Mouse (Mus musculus) CH12.LX (cell line): ENCODE results near the gene Gm10382. TPM values are rescaled to one million over a fixed set of nuclear protein-coding genes. Genes with fewer than 3 reads are reported as not detected.

Experiments used
- DNase-seq: peaks from one replicate; pipeline ENCODE4 v3.0.0-alpha.2; 2013; ENCODE audit errors: extremely low read depth
- H3K27ac ChIP-seq: 2 replicates; pipeline ENCODE4 v1.5.1; 2012; ENCODE audit warnings: low read depth, mild to moderate bottlenecking, control low read depth, moderate library complexity; ENCODE audit not compliant: insufficient read depth
- H3K27me3 ChIP-seq: replicated peaks from 2 replicates; pipeline ENCODE3; 2012; ENCODE audit warnings: inconsistent platforms
- H3K36me3 ChIP-seq, 2 experiments: replicated peaks in 1 of 2; 2 replicates each; pipeline versions ENCODE3 to v1.6.1; 2012; ENCODE audit warnings: inconsistent platforms in 1 of 2, low read length in 1 of 2, mild to moderate bottlenecking in 1 of 2, mixed read lengths in 1 of 2, moderate library complexity in 1 of 2; ENCODE audit not compliant: control insufficient read depth in 1 of 2, insufficient read depth in 1 of 2
- H3K4me1 ChIP-seq, 2 experiments: 2 replicates each; pipeline ENCODE4 v1.6.1; 2012; ENCODE audit warnings: inconsistent platforms in 1 of 2, moderate library complexity in 1 of 2; ENCODE audit not compliant: insufficient read depth in 2 of 2, control insufficient read depth in 1 of 2
- H3K4me2 ChIP-seq: 2 replicates; pipeline ENCODE4 v1.6.1; 2012; ENCODE audit warnings: low read depth, mild to moderate bottlenecking, control low read depth; ENCODE audit not compliant: poor library complexity, insufficient read depth, severe bottlenecking
- H3K4me3 ChIP-seq, 3 experiments: fragments of 150-350 bp in 1 of 3; sonication (generic) in 1 of 3; replicated peaks in 1 of 3; 2 replicates each; pipeline versions ENCODE3 to v1.5.1; 2011 to 2012; ENCODE audit warnings: low read depth in 2 of 3, low read length in 2 of 3, mild to moderate bottlenecking in 2 of 3, moderate library complexity in 2 of 3, control low read depth in 1 of 3, improper control_type of control experiment in 1 of 3, inconsistent platforms in 1 of 3, mixed read lengths in 1 of 3; ENCODE audit not compliant: poor library complexity in 1 of 3
- H3K79me2 ChIP-seq: replicated peaks from 2 replicates; pipeline ENCODE4 v1.6.1; 2012; ENCODE audit warnings: mild to moderate bottlenecking, moderate library complexity; ENCODE audit not compliant: control insufficient read depth, poor library complexity, insufficient read depth, severe bottlenecking; ENCODE audit errors: extremely low read depth
- H3K9ac ChIP-seq: 2 replicates; pipeline ENCODE4 v1.6.1; 2012; ENCODE audit warnings: low read depth, mild to moderate bottlenecking, control low read depth, moderate library complexity; ENCODE audit not compliant: insufficient read depth
- H3K9me3 ChIP-seq: replicated peaks from 2 replicates; pipeline ENCODE3; 2012; ENCODE audit warnings: low read length, inconsistent platforms, mixed read lengths
- BHLHE40 ChIP-seq: IDR thresholded peaks from 2 replicates; pipeline ENCODE4 v1.6.1; 2011; ENCODE audit warnings: mild to moderate bottlenecking, low read depth, low read length, improper control_type of control experiment
- CTCF ChIP-seq, 2 experiments: IDR thresholded peaks in 1 of 2; conservative IDR thresholded peaks in 1 of 2; 2 replicates each; pipeline ENCODE4 v1.5.1; 2011 to 2012; ENCODE audit warnings: low read depth in 2 of 2, low read length in 2 of 2, improper control_type of control experiment in 1 of 2, inconsistent platforms in 1 of 2, mild to moderate bottlenecking in 1 of 2, moderate library complexity in 1 of 2
- HCFC1 ChIP-seq: IDR thresholded peaks from 2 replicates; pipeline ENCODE4 v1.6.1; 2012; ENCODE audit warnings: low read depth, mild to moderate bottlenecking, inconsistent platforms, low read length, improper control_type of control experiment
- MAX ChIP-seq: IDR thresholded peaks from 2 replicates; pipeline ENCODE4 v1.6.1; 2011; ENCODE audit warnings: low read length, improper control_type of control experiment
- MYC ChIP-seq: IDR thresholded peaks from 2 replicates; pipeline ENCODE4 v1.6.1; 2011; ENCODE audit warnings: low read depth, mild to moderate bottlenecking, improper control_type of control experiment, low read length
- NELFE ChIP-seq: IDR thresholded peaks from 2 replicates; pipeline ENCODE4 v1.6.1; 2011; ENCODE audit warnings: low read depth, low read length, improper control_type of control experiment
- NRF1 ChIP-seq: IDR thresholded peaks from 2 replicates; pipeline ENCODE4 v1.6.1; 2014; ENCODE audit warnings: low read depth, mild to moderate bottlenecking, inconsistent platforms, low read length, improper control_type of control experiment, moderate library complexity
- SIN3A ChIP-seq: IDR thresholded peaks from 2 replicates; pipeline ENCODE4 v1.6.1; 2012; ENCODE audit warnings: low read length, improper control_type of control experiment, inconsistent platforms
- TBP ChIP-seq: conservative IDR thresholded peaks from 2 replicates; pipeline ENCODE4 v1.6.1; 2011; ENCODE audit warnings: low read depth, low read length, improper control_type of control experiment
- USF1 ChIP-seq: IDR thresholded peaks from 2 replicates; pipeline ENCODE4 v1.6.1; 2014; ENCODE audit warnings: low read depth, mild to moderate bottlenecking, inconsistent platforms, low read length, improper control_type of control experiment
- USF2 ChIP-seq: conservative IDR thresholded peaks from 2 replicates; pipeline ENCODE4 v1.6.1; 2011; ENCODE audit warnings: low read depth, low read length, improper control_type of control experiment
- ZKSCAN1 ChIP-seq: IDR thresholded peaks from 2 replicates; pipeline ENCODE4 v1.6.1; 2012; ENCODE audit warnings: low read depth, inconsistent platforms, low read length, improper control_type of control experiment, borderline replicate concordance
- ZMIZ1 ChIP-seq: IDR thresholded peaks from 2 replicates; pipeline ENCODE4 v1.6.1; 2012; ENCODE audit warnings: low read depth, mild to moderate bottlenecking, inconsistent platforms, low read length, improper control_type of control experiment
- ZNF384 ChIP-seq: IDR thresholded peaks from 2 replicates; pipeline ENCODE4 v1.6.1; 2012; ENCODE audit warnings: low read depth, low read length, improper control_type of control experiment, inconsistent platforms
- dilution Hi-C: fragments of 300-500 bp; cut with MboI; formaldehyde crosslinking; loops from 2 replicates; pipeline ENCODE4 v1.14.3; 2020; ENCODE audit warnings: low sequenced_read_pairs; ENCODE audit not compliant: extremely low pct_unique_long_range_greater_than_20kb, extremely low pct_ligation_motif_present
- in situ Hi-C: fragments of 300-500 bp; cut with MboI; formaldehyde crosslinking; loops from 3 replicates; pipeline ENCODE4 v1.14.3; 2019; ENCODE audit warnings: low sequenced_read_pairs, low pct_ligation_motif_present, low pct_unique_long_range_greater_than_20kb, mixed read lengths
- polyA plus RNA-seq: library from polyadenylated mRNA; unstranded; fragments of >175 nt; gene quantifications from 2 replicates; pipeline ENCODE4 v1.2.1, GENCODE M21; 2012; ENCODE audit warnings: low read depth; ENCODE audit not compliant: insufficient read length
- total RNA-seq, 2 experiments: library from RNA; depleted of rRNA; stranded (reverse); fragments of 300-350 nt in 1 of 2; fragments of >200 nt in 1 of 2; gene quantifications; 2 replicates each; pipeline ENCODE4 v1.2.3; 2012 to 2014

The Gm10382 gene
- total and polyA plus RNA-seq, 3 experiments, result 0.59 to 1.1 TPM; not detected in 1

GRCm38 (mm10) chr5:125368568-125368967, 20.6 kb upstream of the Gm10382 start (continued):
- TF ChIP-seq ZMIZ1 (no peak), USF2 (no peak), NELFE (no peak), BHLHE40 (no peak), SIN3A (no peak), HCFC1 (no peak)

DNA sequence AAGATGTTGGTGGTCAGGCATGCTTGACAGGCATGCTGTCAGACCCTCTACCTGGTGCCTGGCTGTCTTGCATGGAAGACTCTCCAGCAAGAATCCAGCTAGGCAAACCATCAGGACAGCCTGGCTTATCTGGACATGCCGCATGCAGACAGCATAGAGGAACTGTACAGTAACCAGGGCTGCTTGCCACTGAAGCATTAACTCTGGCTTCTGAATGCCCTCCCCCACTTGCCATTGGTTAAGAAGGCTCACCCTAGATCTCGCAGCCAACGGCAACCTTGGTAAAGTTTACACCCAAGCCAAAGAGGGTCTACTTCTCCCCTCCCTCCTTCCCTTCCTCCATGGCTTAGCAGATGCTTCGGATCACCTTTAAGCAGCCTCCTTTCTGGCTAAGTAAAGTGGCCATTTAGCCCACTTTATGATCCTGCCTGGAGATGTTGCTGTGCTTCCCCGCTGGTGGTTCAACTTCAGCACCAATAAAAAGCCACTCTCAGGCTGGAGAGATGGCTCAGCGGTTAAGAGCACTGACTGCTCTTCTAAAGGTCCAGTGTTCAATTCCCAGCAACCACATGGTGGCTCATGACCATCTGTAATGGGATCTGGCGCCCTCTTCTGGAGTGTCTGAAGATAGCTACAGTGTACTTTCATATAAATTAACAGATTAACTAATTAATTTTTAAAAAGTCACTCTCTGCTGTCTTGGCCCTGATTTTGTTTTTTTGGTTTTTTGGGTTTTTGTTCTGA, 18.0 kb upstream of the Gm10382 start:
- no peaks in the 10 kb centered on the region for H3K79me2 ChIP-seq
- peaks cover 0 to 14% of the 10 kb centered on the region in 2 experiments; a peak in 2 of 4 replicates for H3K4me1 ChIP-seq
- H3K36me3 ChIP-seq, result no peaks in the 10 kb centered on the region
- no peak for DNase-seq
- H3K27ac ChIP-seq, result no peak overlapping the region
- TF ChIP-seq NRF1 (no peak), TBP (0 out of 2 replicates have a peak, but pooled peaks have one; percentile 35), CTCF (conservative IDR thresholded peaks at IDR 0.05 in 1 of 2, IDR thresholded peaks at IDR 0.05 in 1 of 2; ENCODE audit: low read depth in 2 of 2, low read length in 2 of 2) (peak in 1 of 2 experiments; percentile 30; a peak in 2 of 4 replicates)
- H3K27me3 ChIP-seq, result no peaks in the 10 kb centered on the region
- peaks cover 15% of the 10 kb centered on the region for H3K9me3 ChIP-seq
- dilution Hi-C loops, result no loop called here
- H3K9ac ChIP-seq, result no peak overlapping the region
- no peak overlapping the region for H3K4me2 ChIP-seq
- in situ Hi-C loops, result loop anchor here (10.0 kb wide), 2 partner anchors 114 to 466 kb away; no protein-coding TSS in a partner anchor
- no peak overlapping the region for H3K4me3 ChIP-seq

GRCm38 (mm10) chr5:125372027-125372426, 17.1 kb upstream of the Gm10382 start:
- Histone ChIP-seq H3K9me3 (peaks cover 15% of the 10 kb centered on the region), H3K4me2 (no peak overlapping the region), H3K79me2 (no peaks in the 10 kb centered on the region), H3K4me3 (no peak overlapping the region), H3K9ac (no peak overlapping the region), H3K27me3 (no peaks in the 10 kb centered on the region), H3K4me1 (peaks cover 3 to 23% of the 10 kb centered on the region in 2 experiments; a peak in 3 of 4 replicates), H3K27ac (no peak overlapping the region), H3K36me3 (no peaks in the 10 kb centered on the region)
- in situ Hi-C loops, result loop anchor here (10.0 kb wide), 2 partner anchors 113 to 467 kb away; no protein-coding TSS in a partner anchor
- dilution Hi-C loops, result no loop called here
- DNase-seq, result no peak
- no peak for TF ChIP-seq CTCF (conservative IDR thresholded peaks at IDR 0.05 in 1 of 2, IDR thresholded peaks at IDR 0.05 in 1 of 2; ENCODE audit: low read depth in 2 of 2, low read length in 2 of 2)
- no peak for TF ChIP-seq BHLHE40
- TF ChIP-seq SIN3A, result no peak
- TF ChIP-seq ZKSCAN1, result no peak
- no peak for TF ChIP-seq ZNF384
- TF ChIP-seq MYC, result no peak
- TF ChIP-seq MAX, result no peak
- no peak for TF ChIP-seq USF1
